Mouse (Mus musculus): ENCODE measurements around the gene Slc23a3. TPM values are rescaled to one million over a fixed set of nuclear protein-coding genes. Genes with fewer than 3 reads are reported as not detected.

Slc23a3 gene
- polyA plus RNA-seq (2012; rRNA removed): not detected in 2 replicates

DNA sequence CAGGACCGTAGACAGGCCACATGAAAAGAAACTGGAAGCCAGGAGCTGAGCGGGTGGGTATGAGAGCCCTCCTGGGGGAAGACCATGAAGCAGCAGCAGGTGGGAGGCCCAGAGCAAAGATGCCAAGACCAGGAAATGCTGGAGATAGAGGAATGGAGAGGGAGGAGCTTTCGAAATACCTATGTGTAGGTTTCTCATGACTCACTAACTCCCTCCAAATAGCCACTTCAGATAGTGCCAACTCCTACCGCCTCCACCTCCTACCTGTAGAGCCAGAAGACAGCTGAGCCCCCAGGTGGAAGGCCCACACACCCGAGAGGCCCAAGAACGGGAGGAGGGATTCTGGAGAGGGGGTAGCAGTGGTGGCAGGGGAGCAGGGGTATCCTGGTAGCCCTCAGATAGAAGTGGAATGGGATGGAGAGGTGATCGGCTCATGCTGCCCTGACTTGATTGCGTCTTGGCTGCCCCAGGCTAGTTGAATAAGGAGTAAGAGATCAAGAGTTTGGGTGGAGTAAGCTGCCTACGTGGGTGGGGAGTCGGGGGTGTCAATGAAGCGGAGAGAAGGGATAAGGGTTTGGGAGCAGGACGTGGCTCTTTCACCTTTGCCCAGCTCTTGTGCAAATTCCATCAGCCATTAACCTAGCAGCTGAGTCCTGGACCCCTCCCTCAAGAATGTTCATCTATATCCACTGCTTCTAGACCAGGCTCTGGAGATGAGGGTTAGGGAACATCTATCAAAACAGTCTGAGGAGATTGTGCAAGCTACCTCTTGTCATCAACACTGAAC, at the start of gene Slc23a3:
TSS of gene Slc23a3 (minus strand) at position 470 of the 787 bp plus-strand sequence.
- TF ChIP-seq CTCF (IDR thresholded peaks at IDR 0.05; ENCODE audit: borderline replicate concordance, insufficient read depth, low read depth, low read length) (no peak), POLR2A (IDR thresholded peaks at IDR 0.05; ENCODE audit: borderline replicate concordance, insufficient read depth, low read length) (no peak)
- 64% methylated on average over 12 of the region's 12 CpGs for whole genome bisulfite sequencing
- Histone ChIP-seq H3K27ac (ENCODE audit: insufficient read depth, low read length) (no peak within 1 kb of the TSS), H3K27me3 (ENCODE audit: control insufficient read depth, insufficient read depth, low read length) (no peaks in the 10 kb centered on the region), H3K4me3 (replicated peaks; ENCODE audit: insufficient read depth, low read depth, low read length) (no peak within 1 kb of the TSS), H3K4me1 (ENCODE audit: control insufficient read depth, insufficient read depth, low read length) (no peaks in the 10 kb centered on the region)
- no peak for DNase-seq

DNA sequence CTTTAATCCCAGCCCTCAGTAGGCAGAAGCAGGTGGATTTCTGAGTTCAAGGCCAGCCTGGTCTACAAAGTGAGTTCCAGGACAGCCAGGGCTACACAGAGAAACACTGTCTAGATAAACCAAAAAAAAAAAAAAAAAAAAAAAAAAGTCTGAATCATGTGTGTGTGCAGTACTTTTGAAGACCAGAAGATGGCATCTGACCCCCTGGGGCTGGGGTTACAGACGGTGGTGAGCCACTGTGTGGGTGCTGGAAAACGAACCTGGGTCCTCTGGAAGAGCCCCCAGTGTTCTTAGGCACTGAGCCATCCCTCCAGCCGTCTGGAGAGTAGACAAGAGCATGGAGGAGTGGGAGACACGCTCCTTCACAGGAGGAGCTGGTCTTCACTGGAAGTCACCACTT, 48.5 kb upstream of the Slc23a3 start:
- 40% methylated on average over 4 of the region's 4 CpGs for WGBS
- TF ChIP-seq POLR2A (IDR thresholded peaks at IDR 0.05; ENCODE audit: borderline replicate concordance, insufficient read depth, low read length) (no peak), CTCF (IDR thresholded peaks at IDR 0.05; ENCODE audit: borderline replicate concordance, insufficient read depth, low read depth, low read length) (0 out of 2 replicates have a peak, but pooled peaks have one; percentile 17)
- no peak for DNase-seq

DNA sequence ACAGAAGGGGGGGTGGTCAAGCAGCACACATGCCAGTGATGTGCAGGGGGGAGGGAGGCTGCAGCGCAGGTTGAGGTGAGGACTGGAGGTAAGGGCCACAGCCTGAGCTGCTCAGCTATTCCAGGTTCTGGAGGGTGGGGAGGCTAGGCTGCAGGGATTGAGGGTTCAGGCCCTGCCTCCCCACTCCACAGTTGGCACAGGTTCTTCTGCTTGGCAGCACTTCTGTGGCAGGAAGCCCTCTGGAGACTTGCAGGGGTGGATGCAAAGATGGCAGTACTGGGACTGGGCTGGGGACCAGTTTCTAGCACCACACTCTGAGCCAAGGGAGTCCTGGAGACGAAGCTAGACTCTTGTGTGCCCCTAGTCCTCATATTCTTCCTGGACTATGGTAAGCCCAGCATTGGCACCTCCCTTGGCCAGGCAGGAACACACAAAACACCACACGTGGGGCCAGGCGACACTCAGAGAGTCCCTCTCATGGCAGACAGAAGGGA, 47.7 kb upstream of the Slc23a3 start:
- WGBS: 67% methylated on average over 4 of the region's 4 CpGs
- TF ChIP-seq CTCF (IDR thresholded peaks at IDR 0.05; ENCODE audit: borderline replicate concordance, insufficient read depth, low read depth, low read length) (no peak), POLR2A (IDR thresholded peaks at IDR 0.05; ENCODE audit: borderline replicate concordance, insufficient read depth, low read length) (no peak)
- Histone ChIP-seq H3K4me1 (ENCODE audit: control insufficient read depth, insufficient read depth, low read length) (peaks cover 18% of the 10 kb centered on the region), H3K27me3 (ENCODE audit: control insufficient read depth, insufficient read depth, low read length) (no peaks in the 10 kb centered on the region), H3K4me3 (replicated peaks; ENCODE audit: insufficient read depth, low read depth, low read length) (no peak overlapping the region), H3K27ac (ENCODE audit: insufficient read depth, low read length) (no peak overlapping the region)
- DNase-seq: no peak

More for the DNA sequence above, 48.5 kb upstream of the Slc23a3 start:
- no peaks in the 10 kb centered on the region for H3K27me3 ChIP-seq (ENCODE audit: control insufficient read depth, insufficient read depth, low read length)
- H3K4me3 ChIP-seq (replicated peaks; ENCODE audit: insufficient read depth, low read depth, low read length): no peak overlapping the region
- peaks cover 18% of the 10 kb centered on the region for H3K4me1 ChIP-seq (ENCODE audit: control insufficient read depth, insufficient read depth, low read length)
- H3K27ac ChIP-seq (ENCODE audit: insufficient read depth, low read length): no peak overlapping the region

DNA sequence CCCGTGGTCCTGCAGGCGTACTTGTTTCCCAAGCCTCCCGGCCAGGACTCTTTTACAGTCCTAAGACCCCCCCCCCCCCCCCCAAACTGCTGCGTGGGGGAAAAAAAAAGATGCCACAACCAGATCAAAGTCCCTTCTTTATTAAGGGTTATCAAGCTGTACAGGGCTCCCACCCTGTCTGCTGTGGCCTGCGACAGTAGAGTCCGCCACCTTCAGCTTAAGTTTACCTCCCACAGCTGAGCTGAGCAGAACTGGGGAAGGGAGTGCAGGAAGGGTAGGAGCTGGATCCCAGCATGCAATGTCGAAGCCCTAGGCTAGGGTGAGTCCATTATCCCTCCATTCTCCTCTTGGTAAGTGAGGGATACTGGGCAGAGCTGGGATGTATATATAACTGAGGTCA, 47.1 kb upstream of the Slc23a3 start:
- H3K4me1 ChIP-seq (ENCODE audit: control insufficient read depth, insufficient read depth, low read length): peaks cover 14% of the 10 kb centered on the region
- TF ChIP-seq POLR2A (IDR thresholded peaks at IDR 0.05; ENCODE audit: borderline replicate concordance, insufficient read depth, low read length): no peak
- no peak for TF ChIP-seq CTCF (IDR thresholded peaks at IDR 0.05; ENCODE audit: borderline replicate concordance, insufficient read depth, low read depth, low read length)
- no peak for DNase-seq
- WGBS: 44% methylated on average over 7 of the region's 7 CpGs
- no peaks in the 10 kb centered on the region for H3K27me3 ChIP-seq (ENCODE audit: control insufficient read depth, insufficient read depth, low read length)
- H3K27ac ChIP-seq (ENCODE audit: insufficient read depth, low read length): no peak overlapping the region
- no peak overlapping the region for H3K4me3 ChIP-seq (replicated peaks; ENCODE audit: insufficient read depth, low read depth, low read length)

DNA sequence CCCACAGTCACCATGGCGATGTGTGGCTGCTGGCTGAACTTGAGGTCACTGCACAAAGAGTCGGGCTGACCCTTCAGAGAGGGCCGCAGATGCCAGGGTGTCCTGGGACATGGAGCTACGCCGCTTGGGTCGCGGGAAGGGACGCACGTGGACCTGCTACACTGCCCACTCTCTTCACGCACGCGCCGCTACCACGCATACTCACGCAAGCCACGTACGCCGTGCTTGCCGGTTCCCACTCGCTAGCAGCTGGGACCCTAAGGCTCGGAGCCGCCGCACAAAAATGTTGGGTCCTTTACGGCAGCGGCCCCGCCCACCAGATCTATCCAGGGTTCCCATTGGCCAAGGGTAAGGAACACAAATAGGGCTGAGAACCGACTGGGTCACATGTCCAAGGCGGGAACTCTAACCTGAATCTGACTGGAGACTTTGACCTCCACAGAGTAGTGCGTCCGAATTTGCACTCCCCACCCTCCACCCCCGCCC, 46.5 kb upstream of the Slc23a3 start, which contains the start of gene Abcb6:
TSS of gene Abcb6 (minus strand) at position 288 of the 486 bp plus-strand sequence.
- 1% methylated on average over 31 of the region's 31 CpGs for WGBS
- TF ChIP-seq POLR2A (IDR thresholded peaks at IDR 0.05; ENCODE audit: borderline replicate concordance, insufficient read depth, low read length) (peak; percentile 41; the same call in 1 of the 2 replicates), CTCF (IDR thresholded peaks at IDR 0.05; ENCODE audit: borderline replicate concordance, insufficient read depth, low read depth, low read length) (no peak)
- Histone ChIP-seq H3K27me3 (ENCODE audit: control insufficient read depth, insufficient read depth, low read length) (no peaks in the 10 kb centered on the region), H3K27ac (ENCODE audit: insufficient read depth, low read length) (no peak within 1 kb of the TSS), H3K4me1 (ENCODE audit: control insufficient read depth, insufficient read depth, low read length) (peaks cover 8% of the 10 kb centered on the region), H3K4me3 (replicated peaks; ENCODE audit: insufficient read depth, low read depth, low read length) (peak within 1 kb of the TSS; percentile 70)
- DNase-seq: peak; percentile 83

DNA sequence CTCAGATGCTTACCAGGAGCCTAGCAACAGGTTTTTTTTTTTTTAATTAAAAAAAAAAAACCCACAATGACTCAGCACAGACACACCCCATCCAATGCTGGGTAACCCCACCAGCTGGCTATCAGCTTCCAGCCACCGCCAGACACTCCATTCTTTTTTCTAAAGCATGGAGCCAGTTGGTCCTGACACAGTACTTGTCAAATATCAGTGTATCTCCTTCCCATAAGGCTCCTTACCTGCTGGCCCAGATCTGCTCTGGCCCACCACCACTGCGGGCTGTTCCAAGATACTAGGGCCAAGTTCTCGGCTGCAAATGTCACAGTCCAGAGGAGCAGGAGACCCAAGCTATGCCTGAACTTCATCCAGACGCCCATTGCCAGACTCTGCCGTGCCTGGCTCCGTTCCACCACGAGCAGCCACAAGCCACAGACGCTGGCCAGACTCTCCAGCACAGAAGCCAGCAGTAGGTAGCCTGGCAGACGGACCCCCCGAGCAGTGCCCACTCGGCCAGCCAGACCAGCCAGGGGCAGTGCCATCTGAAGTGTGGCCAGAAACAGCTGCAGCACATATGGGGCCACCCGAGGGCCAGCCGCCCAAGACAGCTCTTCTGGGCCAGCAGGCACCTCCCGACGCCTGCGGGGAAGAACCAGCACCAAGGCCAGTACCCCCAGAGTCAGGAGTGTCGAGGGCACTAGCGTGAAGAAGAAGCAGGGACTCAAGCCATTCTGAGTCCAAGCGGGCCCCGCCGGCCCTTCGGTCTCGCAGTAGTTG, 45.8 kb upstream of the Slc23a3 start:
- DNase-seq: peak; percentile 63 to 69
- Histone ChIP-seq H3K27ac (ENCODE audit: insufficient read depth, low read length) (no peak overlapping the region), H3K4me1 (ENCODE audit: control insufficient read depth, insufficient read depth, low read length) (peaks cover 3% of the 10 kb centered on the region; the same call in 1 of the 2 replicates), H3K27me3 (ENCODE audit: control insufficient read depth, insufficient read depth, low read length) (no peaks in the 10 kb centered on the region), H3K4me3 (replicated peaks; ENCODE audit: insufficient read depth, low read depth, low read length) (peak overlapping the region; percentile 70)
- 1% methylated on average over 23 of the region's 23 CpGs for WGBS
- no peak for TF ChIP-seq POLR2A (IDR thresholded peaks at IDR 0.05; ENCODE audit: borderline replicate concordance, insufficient read depth, low read length)
- no peak for TF ChIP-seq CTCF (IDR thresholded peaks at IDR 0.05; ENCODE audit: borderline replicate concordance, insufficient read depth, low read depth, low read length)
